Mouse (Mus musculus) thymus, postnatal 0 days (tissue): ENCODE data around the gene Dmwd. TPM values are rescaled to one million over a fixed set of nuclear protein-coding genes. Genes with fewer than 3 reads are reported as not detected.
"Not testable (repeated sequence)": the region's sequence is repeated elsewhere in the genome, so short reads cannot be mapped to it uniquely, and the experiment has no call there.

Source experiments
- DNase-seq: peaks from one replicate; pipeline ENCODE4 v3.0.0-alpha.2; 2015; ENCODE audit warnings: low spot score
- polyA plus RNA-seq: library from polyadenylated mRNA; unstranded; fragments of >200 nt; fragmentation: Nextera tagmentation; extraction: Ambion mirVana; gene quantifications from 2 replicates; pipeline ENCODE4 v1.2.1, GENCODE M21; 2015

Dmwd gene
- polyA plus RNA-seq, 1 experiment from 2014 or later: 5.0 TPM

GRCm38 (mm10) chr7:19069500-19069899, 6.5 kb upstream of the Dmwd start:
- DNase-seq: peak; percentile 39

GRCm38 (mm10) chr7:19071024-19071423, 5.0 kb upstream of the Dmwd start:
- not testable (repeated sequence) for DNase-seq

- DNase-seq: peak; percentile 61
These were observed 2.5 kb upstream of the Dmwd start for GRCm38 (mm10) chr7:19073504-19073903.

GRCm38 (mm10) chr7:19074494-19074893, 1.5 kb upstream of the Dmwd start:
- no peak for DNase-seq

- DNase-seq: no peak
These were observed 796 bp upstream of the Dmwd start for GRCm38 (mm10) chr7:19075231-19075630.

GRCm38 (mm10) chr7:19076586-19076991, 562 bp downstream of the Dmwd start:
- DNase-seq: no peak

GRCm38 (mm10) chr7:19077761-19078160, 1.7 kb downstream of the Dmwd start:
- peak; percentile 83 for DNase-seq

- no peak for DNase-seq
These were observed 2.7 kb downstream of the Dmwd start for GRCm38 (mm10) chr7:19078732-19079131.

GRCm38 (mm10) chr7:19080451-19080950, 4.5 kb downstream of the Dmwd start:
- DNase-seq: no peak

GRCm38 (mm10) chr7:19082171-19082570, 6.1 kb downstream of the Dmwd start:
- DNase-seq: no peak

GRCm38 (mm10) chr7:19083096-19083495, 7.1 kb downstream of the Dmwd start:
- DNase-seq: no peak

- no peak for DNase-seq
These were observed 7.7 kb downstream of the Dmwd start, which contains the start of gene Dmpk for GRCm38 (mm10) chr7:19083701-19084100. TSS of gene Dmpk (plus strand) at chr7:19083849.

GRCm38 (mm10) chr7:19084277-19084771, 8.3 kb downstream of the Dmwd start:
- DNase-seq: no peak

GRCm38 (mm10) chr7:19084921-19085473, 9.0 kb downstream of the Dmwd start:
- no peak for DNase-seq

- DNase-seq: no peak
These were observed 9.5 kb downstream of the Dmwd start for GRCm38 (mm10) chr7:19085495-19085894.

GRCm38 (mm10) chr7:19086042-19086441, 10.0 kb downstream of the Dmwd start:
- no peak for DNase-seq

- DNase-seq: no peak
These were observed 10.7 kb downstream of the Dmwd start for GRCm38 (mm10) chr7:19086760-19087159.

- DNase-seq: peak; percentile 77
These were observed 12.8 kb downstream of the Dmwd start for GRCm38 (mm10) chr7:19088813-19089212.

- no peak for DNase-seq
These were observed 15.9 kb downstream of the Dmwd start for GRCm38 (mm10) chr7:19091913-19092312.

- DNase-seq: no peak
These were observed 16.6 kb downstream of the Dmwd start for GRCm38 (mm10) chr7:19092381-19093173.

- DNase-seq: peak; percentile 89
These were observed 17.1 kb downstream of the Dmwd start for GRCm38 (mm10) chr7:19093174-19093521.

GRCm38 (mm10) chr7:19093537-19094385, 17.7 kb downstream of the Dmwd start:
- DNase-seq: peak; percentile 97
